Mouse (Mus musculus): ENCODE results near the gene Gpi1. TPM values are rescaled to one million over a fixed set of nuclear protein-coding genes. Genes with fewer than 3 reads are reported as not detected.

The Gpi1 gene
- polyA plus RNA-seq, 1 experiment from 2014 or later = 845 TPM

DNA sequence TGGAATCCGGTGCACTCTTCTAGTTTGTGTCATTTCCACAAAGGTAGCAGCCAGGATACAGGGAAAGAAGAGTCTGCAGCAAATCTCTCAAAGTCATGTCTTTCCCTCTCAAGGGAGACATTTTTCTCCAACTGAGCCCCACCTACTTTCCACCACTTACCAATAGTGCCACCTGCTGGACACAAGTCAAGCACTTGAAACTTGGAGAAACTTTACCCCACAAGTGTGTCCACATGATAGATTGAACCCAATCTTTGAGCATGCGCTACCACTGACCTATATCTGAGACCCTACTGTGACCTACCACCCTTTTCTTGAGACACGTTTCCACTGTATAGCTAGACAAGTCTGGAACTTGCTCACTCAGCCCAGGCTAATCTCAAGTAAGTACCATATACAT is 31.8 kb downstream of the Gpi1 start:
- no peak overlapping the region for H3K4me2 ChIP-seq (ENCODE audit: low read length)
- H3K36me3 ChIP-seq (ENCODE audit: control insufficient read depth, insufficient read depth, low read length) = peaks cover 38% of the 10 kb centered on the region
- H3K27me3 ChIP-seq (ENCODE audit: control insufficient read depth, insufficient read depth, low read length) = no peaks in the 10 kb centered on the region
- peaks cover 0 to 6% of the 10 kb centered on the region in 2 experiments; a peak in 1 of 4 replicates for H3K4me1 ChIP-seq (ENCODE audit: control insufficient read depth in 2 of 2, insufficient read depth in 2 of 2, low read length in 2 of 2)
- no peak for ATAC-seq (ENCODE audit: insufficient number of reproducible peaks, insufficient read depth, low FRiP score, low read depth)
- H3K4me3 ChIP-seq (ENCODE audit: control insufficient read depth in 1 of 2, insufficient read depth in 1 of 2, low read depth in 1 of 2, low read length in 2 of 2) = no peak overlapping the region
- 0 out of 2 replicates have a peak, but pooled peaks cover 3% of the 10 kb centered on the region for H3K9me3 ChIP-seq (ENCODE audit: control insufficient read depth, low read length)
- 39% methylated on average over 3 of the region's 3 CpGs for WGBS
- H3K27ac ChIP-seq (replicated peaks in 1 of 2; ENCODE audit: control insufficient read depth in 1 of 2, insufficient read depth in 1 of 2, low read depth in 2 of 2, low read length in 2 of 2) = no peak overlapping the region
- no peak overlapping the region for H3K9ac ChIP-seq (ENCODE audit: low read length)

DNA sequence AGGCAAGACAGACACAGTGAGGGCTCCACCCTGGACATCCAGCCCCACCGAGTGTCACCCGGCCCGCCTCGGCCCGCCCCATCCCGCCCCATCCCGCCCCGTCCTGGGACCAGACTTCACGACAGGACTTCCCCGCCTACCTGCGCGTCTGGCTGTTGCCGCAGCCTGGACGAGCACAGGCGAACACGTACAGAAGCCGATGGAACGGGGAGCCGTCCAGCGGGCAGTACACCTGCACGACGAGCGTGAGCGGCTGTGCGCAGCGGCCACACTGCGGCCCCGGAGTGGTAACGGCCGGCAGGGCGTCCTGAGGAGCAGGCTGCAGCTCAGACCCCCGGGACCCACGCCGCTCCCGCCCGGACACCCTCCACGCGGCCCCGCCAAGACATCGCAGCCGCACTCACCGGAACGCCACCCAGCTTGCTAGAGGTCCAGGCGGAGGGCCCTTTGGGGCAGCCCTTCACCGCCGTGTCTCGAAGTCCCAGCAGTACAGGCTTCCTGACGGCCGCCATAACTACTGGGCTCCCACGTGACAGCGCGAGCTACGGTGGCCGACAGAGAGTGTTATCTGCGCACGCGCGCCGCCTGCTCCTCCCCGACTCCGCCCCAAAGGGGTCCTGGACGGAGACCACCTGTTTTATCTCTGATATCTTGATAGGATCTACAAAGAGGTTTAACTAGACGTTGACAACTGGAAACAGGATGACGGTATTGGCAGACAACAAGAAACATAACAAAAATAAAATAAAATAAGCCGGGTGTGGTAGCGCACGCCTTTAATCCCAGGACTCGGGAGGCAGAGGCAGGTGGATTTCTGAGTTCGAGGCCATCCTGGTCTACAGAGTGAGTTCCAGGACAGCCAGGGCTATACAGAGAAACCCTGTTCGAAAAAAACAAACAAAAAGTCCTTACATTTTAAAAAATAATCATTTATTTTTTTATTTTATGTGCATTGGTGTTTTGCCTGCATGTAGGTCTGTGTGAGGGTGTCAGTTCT is 33.7 kb downstream of the Gpi1 start, which contains the start of gene Pdcd2l:
TSS of gene Pdcd2l (minus strand) at position 530 of the 997 bp plus-strand sequence.
- Histone ChIP-seq H3K27ac (replicated peaks in 1 of 2; ENCODE audit: control insufficient read depth in 1 of 2, insufficient read depth in 1 of 2, low read depth in 2 of 2, low read length in 2 of 2) (peak within 1 kb of the TSS; percentile 40 to 63; a peak in 2 of 4 replicates), H3K27me3 (ENCODE audit: control insufficient read depth, insufficient read depth, low read length) (no peaks in the 10 kb centered on the region), H3K9me3 (ENCODE audit: control insufficient read depth, low read length) (0 out of 2 replicates have a peak, but pooled peaks cover 3% of the 10 kb centered on the region), H3K4me1 (ENCODE audit: control insufficient read depth in 2 of 2, insufficient read depth in 2 of 2, low read length in 2 of 2) (peaks cover 0 to 6% of the 10 kb centered on the region in 2 experiments; a peak in 1 of 4 replicates), H3K9ac (ENCODE audit: low read length) (peak within 1 kb of the TSS; percentile 97), H3K4me2 (ENCODE audit: low read length) (peak within 1 kb of the TSS; percentile 84), H3K36me3 (ENCODE audit: control insufficient read depth, insufficient read depth, low read length) (peaks cover 35% of the 10 kb centered on the region), H3K4me3 (ENCODE audit: control insufficient read depth in 1 of 2, insufficient read depth in 1 of 2, low read depth in 1 of 2, low read length in 2 of 2) (peak within 1 kb of the TSS; percentile 89 to 96)
- 3% methylated on average over 65 of the region's 70 CpGs for WGBS
- ATAC-seq (ENCODE audit: insufficient number of reproducible peaks, insufficient read depth, low FRiP score, low read depth) = peak; percentile 91

DNA sequence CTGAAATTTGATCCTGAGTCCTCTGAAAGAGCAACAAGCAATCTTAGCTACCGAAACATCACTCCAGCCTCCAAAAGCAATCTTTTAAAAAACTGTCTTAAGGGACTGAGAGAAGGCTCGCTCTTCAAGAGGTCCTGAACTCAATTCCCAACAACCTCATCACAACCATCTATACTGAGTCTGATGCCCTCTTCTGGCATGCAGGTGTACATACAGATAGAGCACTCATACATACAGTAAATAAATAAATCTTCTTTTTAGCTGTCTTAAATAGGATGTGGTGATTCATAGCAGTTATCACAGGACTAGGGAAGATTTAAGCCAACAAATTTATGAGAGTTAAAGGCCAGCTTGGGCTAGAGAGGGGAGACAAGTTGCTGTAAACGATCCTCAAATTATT is 34.5 kb downstream of the Gpi1 start:
- ATAC-seq (ENCODE audit: insufficient number of reproducible peaks, insufficient read depth, low FRiP score, low read depth) = no peak
- WGBS = 52% methylated on average over 3 of the region's 3 CpGs
- H3K4me3 ChIP-seq (ENCODE audit: control insufficient read depth in 1 of 2, insufficient read depth in 1 of 2, low read depth in 1 of 2, low read length in 2 of 2) = peak overlapping the region; percentile 89 to 96
- H3K4me1 ChIP-seq (ENCODE audit: control insufficient read depth in 2 of 2, insufficient read depth in 2 of 2, low read length in 2 of 2) = peaks cover 0 to 6% of the 10 kb centered on the region in 2 experiments; a peak in 1 of 4 replicates
- no peaks in the 10 kb centered on the region for H3K9me3 ChIP-seq (ENCODE audit: control insufficient read depth, low read length)
- peak overlapping the region in 1 of 2 experiments; percentile 63; a peak in 1 of 4 replicates for H3K27ac ChIP-seq (replicated peaks in 1 of 2; ENCODE audit: control insufficient read depth in 1 of 2, insufficient read depth in 1 of 2, low read depth in 2 of 2, low read length in 2 of 2)
- H3K9ac ChIP-seq (ENCODE audit: low read length) = peak overlapping the region; percentile 97
- no peaks in the 10 kb centered on the region for H3K27me3 ChIP-seq (ENCODE audit: control insufficient read depth, insufficient read depth, low read length)
- peak overlapping the region; percentile 84 for H3K4me2 ChIP-seq (ENCODE audit: low read length)
- H3K36me3 ChIP-seq (ENCODE audit: control insufficient read depth, insufficient read depth, low read length) = peaks cover 28% of the 10 kb centered on the region

DNA sequence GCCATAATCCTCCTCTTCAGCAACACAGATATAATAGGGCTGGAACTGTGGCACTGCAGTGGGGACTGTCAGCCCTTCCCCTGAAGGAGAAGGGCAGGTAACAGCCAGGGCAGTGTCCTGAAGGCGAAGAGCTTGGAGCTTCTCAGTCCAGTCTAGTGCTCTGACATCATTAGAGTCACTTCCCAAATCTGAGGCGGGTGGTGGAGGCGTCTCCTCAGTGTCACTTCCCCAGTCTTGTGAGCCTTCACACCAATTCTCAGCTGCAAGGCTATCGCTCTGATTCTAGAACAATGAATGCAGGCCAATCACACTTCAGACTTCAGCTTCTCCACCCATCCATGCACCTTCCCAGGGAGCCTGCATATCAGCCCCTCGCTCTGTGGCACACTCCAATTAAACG is 37.3 kb downstream of the Gpi1 start:
- peaks cover 47% of the 10 kb centered on the region for H3K36me3 ChIP-seq (ENCODE audit: control insufficient read depth, insufficient read depth, low read length)
- H3K4me2 ChIP-seq (ENCODE audit: low read length) = no peak overlapping the region
- H3K9me3 ChIP-seq (ENCODE audit: control insufficient read depth, low read length) = no peaks in the 10 kb centered on the region
- H3K4me1 ChIP-seq (ENCODE audit: control insufficient read depth in 2 of 2, insufficient read depth in 2 of 2, low read length in 2 of 2) = peaks cover 0 to 6% of the 10 kb centered on the region in 2 experiments; a peak in 1 of 4 replicates
- WGBS = 85% methylated on average over 6 of the region's 6 CpGs
- no peak overlapping the region for H3K9ac ChIP-seq (ENCODE audit: low read length)
- ATAC-seq (ENCODE audit: insufficient number of reproducible peaks, insufficient read depth, low FRiP score, low read depth) = no peak
- no peaks in the 10 kb centered on the region for H3K27me3 ChIP-seq (ENCODE audit: control insufficient read depth, insufficient read depth, low read length)
- no peak overlapping the region for H3K4me3 ChIP-seq (ENCODE audit: control insufficient read depth in 1 of 2, insufficient read depth in 1 of 2, low read depth in 1 of 2, low read length in 2 of 2)
- H3K27ac ChIP-seq (replicated peaks in 1 of 2; ENCODE audit: control insufficient read depth in 1 of 2, insufficient read depth in 1 of 2, low read depth in 2 of 2, low read length in 2 of 2) = no peak overlapping the region

DNA sequence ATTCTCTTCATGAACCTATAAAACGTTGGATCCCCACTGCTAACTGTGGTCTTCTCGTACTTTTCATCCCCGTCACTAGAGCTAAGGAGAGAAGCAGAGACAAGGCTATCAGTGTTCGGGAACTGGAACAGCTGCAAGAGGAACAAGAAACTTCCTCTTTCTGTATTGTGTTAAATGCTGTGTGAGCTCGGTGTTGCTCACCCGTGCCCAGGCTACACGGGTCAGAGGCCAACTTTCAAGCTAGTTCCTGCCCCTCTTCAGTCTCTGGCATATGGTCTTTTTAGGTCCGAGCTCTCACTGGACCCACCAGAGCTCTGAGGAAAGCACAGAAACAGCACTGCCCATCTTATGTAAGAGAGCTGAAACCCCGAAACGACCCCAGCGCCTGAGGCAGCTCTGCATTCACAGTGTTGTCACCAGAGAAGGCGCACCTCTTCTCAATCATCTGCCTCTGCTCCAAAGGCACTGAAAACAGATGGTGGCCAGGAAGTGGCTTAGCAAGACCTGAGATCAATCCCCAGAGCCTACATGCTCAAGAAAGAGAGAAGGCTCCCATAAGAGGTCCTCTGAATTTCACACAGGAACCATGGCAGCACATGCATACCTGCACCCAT is 40.7 kb downstream of the Gpi1 start:
- Histone ChIP-seq H3K36me3 (ENCODE audit: control insufficient read depth, insufficient read depth, low read length) (peaks cover 77% of the 10 kb centered on the region), H3K4me2 (ENCODE audit: low read length) (no peak overlapping the region), H3K4me3 (ENCODE audit: control insufficient read depth in 1 of 2, insufficient read depth in 1 of 2, low read depth in 1 of 2, low read length in 2 of 2) (no peak overlapping the region), H3K9ac (ENCODE audit: low read length) (no peak overlapping the region), H3K27ac (replicated peaks in 1 of 2; ENCODE audit: control insufficient read depth in 1 of 2, insufficient read depth in 1 of 2, low read depth in 2 of 2, low read length in 2 of 2) (no peak overlapping the region), H3K27me3 (ENCODE audit: control insufficient read depth, insufficient read depth, low read length) (no peaks in the 10 kb centered on the region), H3K9me3 (ENCODE audit: control insufficient read depth, low read length) (no peaks in the 10 kb centered on the region), H3K4me1 (ENCODE audit: control insufficient read depth in 2 of 2, insufficient read depth in 2 of 2, low read length in 2 of 2) (no peaks in the 10 kb centered on the region)
- ATAC-seq (ENCODE audit: insufficient number of reproducible peaks, insufficient read depth, low FRiP score, low read depth) = no peak
- whole genome bisulfite sequencing = 85% methylated on average over 12 of the region's 12 CpGs

DNA sequence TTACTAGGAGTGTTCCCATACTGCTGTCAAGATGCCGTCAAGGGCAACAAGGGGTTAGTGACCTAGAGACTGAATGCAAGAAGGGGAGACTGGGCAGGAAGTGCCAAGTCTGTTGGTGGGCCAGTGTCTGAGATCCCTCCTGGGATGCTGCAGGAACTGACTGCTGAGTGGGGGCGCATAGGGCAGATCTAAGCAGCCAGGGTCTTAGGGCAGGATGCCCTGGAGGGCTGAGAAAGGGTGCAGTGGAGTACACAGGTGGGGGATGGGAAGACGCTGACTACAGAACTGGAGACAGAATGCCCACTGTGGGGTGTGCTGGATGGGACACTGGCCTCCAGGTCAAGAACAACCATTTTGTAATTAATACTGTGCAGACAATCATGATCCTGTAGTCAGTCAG is 46.3 kb downstream of the Gpi1 start:
- Histone ChIP-seq H3K9ac (ENCODE audit: low read length) (no peak overlapping the region), H3K27ac (replicated peaks in 1 of 2; ENCODE audit: control insufficient read depth in 1 of 2, insufficient read depth in 1 of 2, low read depth in 2 of 2, low read length in 2 of 2) (no peak overlapping the region), H3K4me3 (ENCODE audit: control insufficient read depth in 1 of 2, insufficient read depth in 1 of 2, low read depth in 1 of 2, low read length in 2 of 2) (no peak overlapping the region), H3K36me3 (ENCODE audit: control insufficient read depth, insufficient read depth, low read length) (peaks cover 49% of the 10 kb centered on the region), H3K4me2 (ENCODE audit: low read length) (no peak overlapping the region), H3K4me1 (ENCODE audit: control insufficient read depth in 2 of 2, insufficient read depth in 2 of 2, low read length in 2 of 2) (no peaks in the 10 kb centered on the region), H3K27me3 (ENCODE audit: control insufficient read depth, insufficient read depth, low read length) (no peaks in the 10 kb centered on the region), H3K9me3 (ENCODE audit: control insufficient read depth, low read length) (no peaks in the 10 kb centered on the region)
- 67% methylated on average over 3 of the region's 3 CpGs for WGBS
- no peak for ATAC-seq (ENCODE audit: insufficient number of reproducible peaks, insufficient read depth, low FRiP score, low read depth)

DNA sequence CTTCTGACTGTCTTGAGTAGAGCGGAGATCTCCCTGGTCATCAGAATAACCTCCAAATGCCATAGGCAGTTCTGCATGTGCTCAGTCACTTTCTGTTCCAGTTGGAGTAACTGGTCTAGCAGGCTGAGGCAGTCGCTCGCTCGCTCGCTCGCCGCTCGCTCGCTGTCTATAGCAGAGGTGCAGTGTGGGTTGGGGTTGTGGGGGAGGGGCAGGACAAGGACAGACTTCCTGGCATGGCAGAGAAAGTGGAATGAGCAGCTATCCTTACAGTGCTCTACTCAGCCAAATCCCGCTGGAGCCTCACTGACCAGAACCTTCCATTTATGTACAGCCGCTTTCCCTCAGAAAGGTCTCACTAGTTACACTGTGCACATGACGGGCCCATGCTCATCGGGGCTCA is 46.8 kb downstream of the Gpi1 start:
- Histone ChIP-seq H3K9me3 (ENCODE audit: control insufficient read depth, low read length) (no peaks in the 10 kb centered on the region), H3K27ac (replicated peaks in 1 of 2; ENCODE audit: control insufficient read depth in 1 of 2, insufficient read depth in 1 of 2, low read depth in 2 of 2, low read length in 2 of 2) (no peak overlapping the region), H3K4me3 (ENCODE audit: control insufficient read depth in 1 of 2, insufficient read depth in 1 of 2, low read depth in 1 of 2, low read length in 2 of 2) (no peak overlapping the region), H3K9ac (ENCODE audit: low read length) (no peak overlapping the region), H3K36me3 (ENCODE audit: control insufficient read depth, insufficient read depth, low read length) (peaks cover 45% of the 10 kb centered on the region), H3K4me1 (ENCODE audit: control insufficient read depth in 2 of 2, insufficient read depth in 2 of 2, low read length in 2 of 2) (no peaks in the 10 kb centered on the region), H3K27me3 (ENCODE audit: control insufficient read depth, insufficient read depth, low read length) (no peaks in the 10 kb centered on the region), H3K4me2 (ENCODE audit: low read length) (no peak overlapping the region)
- WGBS = 82% methylated on average over 13 of the region's 13 CpGs
- 0 out of 2 replicates have a peak, but pooled peaks have one; percentile 47 for ATAC-seq (ENCODE audit: insufficient number of reproducible peaks, insufficient read depth, low FRiP score, low read depth)

All from heart, embryonic 14.5 days (tissue).